Mouse (Mus musculus): ENCODE data around the gene Wdr20.
A peak's percentile ranks its signal among the peaks of the same experiment; 100 is the strongest.
"Not testable (repeated sequence)": the region's sequence is repeated elsewhere in the genome, so short reads cannot be mapped to it uniquely, and the experiment has no call there.

Gene Wdr20

DNA sequence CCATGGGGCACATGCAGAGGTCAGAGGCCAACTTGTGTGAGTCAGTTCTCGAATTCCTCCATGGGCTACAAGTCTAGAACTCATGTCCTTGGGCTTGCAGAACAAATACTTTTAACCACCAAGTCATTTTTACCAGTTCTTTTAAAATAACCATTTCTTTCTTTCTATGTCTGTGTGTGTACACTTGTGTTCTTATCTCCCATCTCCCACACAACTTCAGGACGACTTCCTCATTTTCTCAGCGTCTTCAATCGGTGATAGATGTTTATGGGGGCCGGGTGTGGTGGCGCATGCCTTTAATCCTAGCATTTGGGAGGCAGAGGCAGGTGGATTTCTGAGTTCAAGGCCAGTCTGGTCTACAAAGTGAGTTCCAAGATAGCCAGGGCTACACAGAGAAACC is 23.5 kb upstream of the Wdr20 start:
- no peak for DNase-seq

- no peak for DNase-seq
Measured at GRCm38 (mm10) chr12:110716004-110716403, 21.7 kb upstream of the Wdr20 start.

DNA sequence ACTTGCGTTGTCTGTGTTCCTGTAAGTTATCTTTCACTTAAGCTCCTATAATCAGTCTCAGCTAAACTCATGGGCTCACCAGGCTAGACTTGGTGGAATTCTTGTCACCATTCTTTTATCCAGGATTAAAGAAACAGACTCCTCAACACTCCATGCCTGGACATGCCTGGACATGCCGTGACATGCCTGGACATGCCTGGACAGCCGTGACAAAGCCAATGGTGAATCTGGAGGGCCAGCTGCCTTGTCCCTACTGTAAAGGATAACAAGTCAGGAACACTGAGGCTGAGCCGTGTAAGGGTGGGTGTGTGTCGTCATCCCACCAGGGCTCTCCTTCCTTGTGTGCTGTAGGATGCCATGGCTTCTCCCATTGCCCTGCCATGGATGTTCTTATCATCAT is 12.7 kb upstream of the Wdr20 start:
- no peak for DNase-seq

GRCm38 (mm10) chr12:110725489-110725888 is 12.3 kb upstream of the Wdr20 start:
- no peak for DNase-seq

DNA sequence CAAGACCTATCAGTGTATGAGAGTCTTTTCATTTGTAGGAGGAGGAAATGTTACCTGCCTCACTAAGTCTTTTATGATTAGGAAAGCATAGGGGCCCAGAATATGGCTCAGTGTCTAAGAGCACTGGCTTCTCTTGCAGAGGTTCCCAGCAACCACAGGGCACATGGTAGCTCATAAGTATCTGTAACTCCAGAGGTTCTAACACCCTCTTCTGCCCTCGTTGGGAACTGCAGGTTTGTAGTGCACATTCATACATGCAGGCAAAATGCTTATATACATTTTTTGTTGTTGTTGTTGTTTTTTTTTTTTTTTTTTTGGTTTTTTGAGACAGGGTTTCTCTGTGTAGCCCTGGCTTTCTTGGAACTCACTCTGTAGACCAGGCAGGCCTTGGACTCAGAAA is 11.3 kb upstream of the Wdr20 start:
- no peak for DNase-seq

DNA sequence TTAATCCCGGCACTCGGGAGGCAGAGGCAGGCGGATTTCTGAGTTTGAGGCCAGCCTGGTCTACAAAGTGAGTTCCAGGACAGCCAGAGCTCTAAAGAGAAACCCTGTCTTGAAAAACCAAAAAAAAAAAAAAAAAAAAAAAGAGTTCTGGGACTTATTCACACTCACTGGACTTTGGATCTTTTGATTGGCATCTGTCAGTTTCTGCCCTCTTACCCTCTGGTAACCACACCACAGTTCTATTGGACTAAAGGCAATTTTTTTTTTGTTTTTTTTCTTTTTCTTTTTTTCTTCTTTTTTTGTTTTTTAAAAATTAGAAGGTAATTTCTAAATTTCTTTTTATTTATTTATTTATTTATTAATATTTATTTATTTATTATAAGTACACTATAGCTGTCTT is 4.5 kb upstream of the Wdr20 start:
- DNase-seq = not testable (repeated sequence)

- peak; percentile 15 to 17 for DNase-seq
Measured at GRCm38 (mm10) chr12:110736641-110737040, 1.1 kb upstream of the Wdr20 start.

GRCm38 (mm10) chr12:110738158-110738921 is 596 bp downstream of the Wdr20 start:
- no peak for DNase-seq

GRCm38 (mm10) chr12:110750770-110751439 is 13.2 kb downstream of the Wdr20 start:
- peak; percentile 22 to 25 for DNase-seq

GRCm38 (mm10) chr12:110752703-110753102 is 15.0 kb downstream of the Wdr20 start:
- DNase-seq = no peak

GRCm38 (mm10) chr12:110753976-110754375 is 16.2 kb downstream of the Wdr20 start:
- no peak for DNase-seq

- no peak for DNase-seq
Measured at GRCm38 (mm10) chr12:110757161-110757560, 19.4 kb downstream of the Wdr20 start.

DNA sequence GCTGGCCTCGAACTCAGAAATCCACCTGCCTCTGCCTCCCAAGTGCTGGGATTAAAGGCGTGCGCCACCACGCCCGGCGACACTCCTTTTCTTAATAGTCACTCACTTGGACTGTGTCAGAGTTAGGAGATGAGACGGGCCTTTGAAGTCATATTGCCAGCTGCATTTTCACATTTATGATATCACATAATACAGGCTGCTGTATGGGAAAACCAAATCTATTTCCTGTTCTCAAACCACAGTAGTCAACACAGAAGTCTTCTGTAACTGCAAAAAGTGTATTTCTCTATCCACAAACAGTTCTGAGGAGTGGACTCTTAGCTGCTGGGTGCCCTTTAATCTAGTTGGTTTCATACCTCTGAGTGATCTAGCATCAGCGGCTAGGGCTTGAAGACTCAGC is 21.2 kb downstream of the Wdr20 start:
- DNase-seq = no peak

DNA sequence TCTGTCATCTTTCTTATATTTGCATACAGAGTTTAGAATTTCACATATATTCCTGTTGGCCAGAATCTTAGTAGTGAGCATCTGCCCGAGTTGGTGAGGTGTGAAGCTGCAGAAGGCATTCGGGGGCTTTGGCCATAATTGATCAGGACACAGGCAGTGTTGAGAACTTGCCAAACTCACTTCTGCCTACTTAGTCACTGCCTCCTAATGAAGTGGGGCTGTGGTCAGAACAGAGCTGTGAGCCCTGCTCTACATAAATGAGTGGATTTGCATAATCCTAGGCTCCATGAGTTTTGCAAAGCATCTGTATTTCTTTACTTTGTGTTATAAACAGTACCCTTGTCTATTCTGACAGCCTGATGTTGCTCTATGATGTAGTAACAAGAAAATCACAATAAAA is 24.6 kb downstream of the Wdr20 start:
- no peak for DNase-seq

DNA sequence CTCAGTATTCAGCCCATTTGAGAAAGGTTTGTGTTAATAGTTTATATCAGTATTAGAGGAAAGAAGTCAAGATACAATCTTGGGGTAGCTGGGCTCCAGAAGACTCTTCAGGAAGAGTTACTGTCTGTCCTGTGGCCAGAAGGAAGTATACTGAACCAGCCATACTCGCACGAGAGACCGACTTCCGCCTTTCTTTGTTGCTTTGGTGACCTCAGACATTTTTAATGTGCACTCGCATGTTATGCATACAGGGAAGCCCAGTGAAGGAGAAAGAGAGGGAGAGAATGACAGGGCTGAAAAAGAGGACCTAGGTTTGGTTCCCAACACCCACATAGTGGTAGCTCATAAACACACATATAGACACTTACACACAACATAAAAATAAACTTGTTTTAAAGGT is 26.8 kb downstream of the Wdr20 start:
- peak; percentile 41 to 46 for DNase-seq

DNA sequence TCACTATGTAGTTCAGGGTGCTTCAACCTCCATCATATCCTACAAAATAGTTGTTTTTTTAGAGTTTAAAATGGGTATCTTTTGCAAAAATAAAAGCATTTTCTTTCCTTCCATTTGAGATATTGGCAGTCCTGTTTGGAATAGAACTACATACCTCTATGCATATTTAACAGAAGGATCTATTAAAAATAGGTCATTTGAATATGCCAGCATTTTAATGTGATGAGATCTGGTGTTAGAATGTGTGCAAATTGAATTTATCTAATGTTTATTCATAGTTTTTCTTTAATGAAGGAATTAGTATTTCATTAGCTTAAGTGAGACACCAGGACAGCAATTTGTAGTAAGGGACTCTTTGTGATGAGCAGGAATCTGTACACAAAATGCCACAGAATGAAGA is 30.8 kb downstream of the Wdr20 start:
- DNase-seq = no peak

GRCm38 (mm10) chr12:110769660-110770297 is 32.0 kb downstream of the Wdr20 start:
- DNase-seq = no peak

DNA sequence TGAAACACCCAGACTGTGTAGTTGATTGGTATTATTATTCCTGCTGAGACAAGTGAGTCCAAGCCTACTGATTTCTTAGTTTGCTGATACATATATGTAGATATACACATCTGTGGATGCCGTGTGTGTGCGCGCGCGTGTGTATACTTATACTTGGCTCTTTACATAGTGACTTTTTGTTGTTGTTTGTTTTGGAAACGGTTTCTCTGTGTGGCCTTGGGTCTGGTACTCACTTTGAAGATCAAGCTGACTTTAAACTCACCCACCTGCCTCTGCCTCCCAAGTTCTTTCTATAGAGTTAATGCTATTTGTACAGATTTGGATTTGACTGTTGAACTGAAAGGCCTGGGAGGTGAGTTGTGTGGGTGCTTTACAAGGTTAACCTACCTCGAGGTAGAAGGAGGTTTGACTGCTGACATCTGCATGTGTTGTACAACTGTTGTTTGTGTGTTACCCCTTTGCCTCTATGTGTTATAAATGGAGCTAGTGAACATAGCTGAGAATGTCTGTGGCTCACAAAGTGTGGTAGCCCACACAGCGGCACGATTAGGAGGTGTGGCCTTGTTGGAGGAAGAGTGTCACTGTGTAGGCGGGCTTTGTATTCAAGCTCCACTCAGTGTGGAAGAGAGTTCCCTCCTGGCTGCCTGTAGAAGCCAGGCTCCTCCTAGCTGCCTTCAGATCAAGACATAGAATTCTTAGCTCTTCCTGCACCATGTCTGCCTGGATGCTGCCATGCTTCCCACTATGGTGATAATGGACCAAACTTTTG is 32.9 kb downstream of the Wdr20 start:
- DNase-seq = peak; percentile 47 to 55

GRCm38 (mm10) chr12:110771961-110772360 is 34.2 kb downstream of the Wdr20 start:
- DNase-seq = no peak

DNA sequence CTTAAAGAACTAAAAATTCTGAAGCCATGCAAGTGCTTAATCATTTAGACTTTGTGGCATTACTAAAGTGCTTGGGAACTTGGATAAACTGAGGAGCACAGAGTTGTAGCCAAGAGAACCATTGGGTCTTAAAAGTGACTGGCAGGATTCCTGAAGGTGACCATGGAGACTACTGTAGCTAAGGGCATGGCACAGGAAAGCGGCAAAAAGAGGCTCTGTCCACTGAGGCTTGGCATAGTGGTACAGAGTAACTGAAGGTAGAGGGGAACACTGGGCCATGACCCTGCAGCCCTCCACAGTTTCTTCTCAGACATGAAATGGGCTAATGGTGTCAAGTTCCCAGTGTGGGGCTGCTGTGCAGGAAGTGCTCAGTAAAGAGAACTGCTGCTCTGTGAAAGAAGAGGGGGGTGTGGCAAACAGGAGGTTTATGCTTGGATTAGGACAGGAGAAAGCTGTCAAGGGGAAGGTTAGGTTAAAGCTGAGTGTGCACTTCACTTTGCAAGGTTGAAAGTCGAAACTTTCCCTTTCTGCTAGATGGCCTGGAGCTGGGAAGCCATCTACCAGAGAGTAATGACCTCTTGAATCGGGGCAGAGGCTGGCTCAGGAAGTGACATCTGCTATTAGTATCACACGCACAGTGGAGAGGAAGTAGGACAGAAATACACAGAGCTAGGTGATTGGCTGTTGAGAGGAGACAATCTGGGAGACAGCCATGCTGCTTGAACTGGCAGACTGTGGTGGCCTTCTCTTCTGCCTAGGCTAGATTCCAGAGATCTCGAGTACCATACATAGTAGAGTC is 38.1 kb downstream of the Wdr20 start:
- peak; percentile 55 to 61 for DNase-seq

- DNase-seq = peak; percentile 64 to 70
Measured at GRCm38 (mm10) chr12:110777853-110778252, 40.1 kb downstream of the Wdr20 start.

DNA sequence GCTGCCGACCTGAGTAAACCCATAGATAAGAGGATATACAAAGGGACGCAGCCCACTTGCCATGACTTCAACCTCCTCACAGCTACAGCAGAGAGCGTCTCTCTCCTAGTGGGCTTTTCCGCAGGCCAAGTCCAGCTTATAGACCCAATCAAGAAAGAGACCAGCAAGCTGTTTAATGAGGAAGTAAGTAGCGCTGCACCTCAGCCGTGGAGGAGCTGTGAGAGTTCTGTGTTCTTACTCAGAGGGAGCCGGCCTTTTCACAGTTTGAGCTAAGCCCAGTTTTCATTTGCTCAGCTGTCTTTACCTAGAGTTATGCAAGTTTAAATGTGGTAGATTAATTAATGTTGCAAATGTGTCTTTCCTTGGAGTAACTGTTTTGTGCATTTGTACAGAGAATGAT is 41.6 kb downstream of the Wdr20 start:
- peak; percentile 40 to 41 for DNase-seq

All from B cell, adult 2 months (primary cell).